Mouse (Mus musculus) layer of hippocampus, adult 8-10 months (tissue): ENCODE results near the gene Madd. TPM values are rescaled to one million over a fixed set of nuclear protein-coding genes. Genes with fewer than 3 reads are reported as not detected.

Experiments used
- DNase-seq, 2 experiments: peaks; one replicate each; pipeline ENCODE4 v3.0.0; 2022; ENCODE audit warnings: low spot score in 2 of 2
- total RNA-seq, 4 experiments: library from RNA; stranded (reverse); gene quantifications; 2 replicates each; pipeline ENCODE4 v1.2.4; 2022

Madd gene
- total RNA-seq, 4 experiments from 2014 or later = 202 to 259 (median 228) TPM

DNA sequence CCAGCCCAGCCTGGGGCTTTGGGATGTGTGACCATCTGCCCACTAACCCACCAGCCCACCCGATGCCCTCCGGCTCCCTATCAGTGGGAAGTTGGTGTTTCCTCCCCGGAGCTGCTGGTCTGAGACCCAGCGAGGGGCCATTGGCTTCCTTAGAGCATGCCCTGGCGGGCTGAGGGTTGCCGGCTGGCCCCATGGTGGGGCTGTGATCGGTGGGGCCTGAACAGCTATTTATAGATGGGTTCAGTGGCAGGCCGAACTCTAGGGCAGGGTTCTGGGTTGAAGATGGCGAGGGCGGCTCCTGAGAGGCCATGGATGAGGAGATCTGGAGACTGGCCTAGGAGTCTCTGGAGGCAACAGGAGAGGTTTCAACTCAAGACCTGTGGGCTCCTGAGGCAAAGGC, 86.6 kb downstream of the Madd start:
- no peak for DNase-seq

DNA sequence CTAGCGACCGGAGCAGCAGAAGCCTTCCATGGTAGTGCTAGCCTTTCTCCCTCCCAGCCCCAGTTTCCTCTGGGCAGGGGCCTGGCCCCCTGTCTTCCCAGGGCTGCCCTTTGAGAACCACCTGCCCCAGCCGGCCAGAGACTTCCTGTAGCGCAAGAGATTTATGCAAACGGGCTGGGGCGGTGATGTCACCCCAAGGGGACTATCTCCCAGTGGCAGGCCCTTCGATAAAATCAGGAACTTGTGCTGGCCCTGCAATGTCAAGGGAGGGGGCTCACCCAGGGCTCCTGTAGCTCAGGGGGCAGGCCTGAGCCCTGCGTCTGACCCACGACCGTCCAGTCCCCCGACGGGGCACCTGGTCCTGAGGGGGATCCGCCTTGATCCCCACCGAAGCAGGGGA, 87.1 kb downstream of the Madd start:
- DNase-seq = no peak

DNA sequence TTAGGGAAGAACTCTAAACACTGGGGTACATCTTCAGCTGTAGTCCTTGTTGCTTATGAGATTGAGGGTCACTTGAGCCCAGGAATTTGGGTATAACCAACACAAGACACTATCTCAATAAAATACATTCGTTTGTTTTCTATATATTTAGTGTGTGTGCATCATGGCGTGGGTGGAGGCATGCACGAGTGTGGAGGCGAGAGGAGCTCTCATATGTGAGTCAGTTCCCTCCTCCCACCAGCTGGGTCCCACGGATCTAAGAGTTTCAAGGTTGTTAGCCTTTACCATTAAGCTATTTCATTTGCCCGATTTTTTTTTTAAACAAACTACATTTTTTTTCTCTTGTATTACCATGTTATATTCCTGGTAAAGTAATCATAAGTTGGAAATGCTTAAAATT, 92.8 kb downstream of the Madd start:
- no peak for DNase-seq

DNA sequence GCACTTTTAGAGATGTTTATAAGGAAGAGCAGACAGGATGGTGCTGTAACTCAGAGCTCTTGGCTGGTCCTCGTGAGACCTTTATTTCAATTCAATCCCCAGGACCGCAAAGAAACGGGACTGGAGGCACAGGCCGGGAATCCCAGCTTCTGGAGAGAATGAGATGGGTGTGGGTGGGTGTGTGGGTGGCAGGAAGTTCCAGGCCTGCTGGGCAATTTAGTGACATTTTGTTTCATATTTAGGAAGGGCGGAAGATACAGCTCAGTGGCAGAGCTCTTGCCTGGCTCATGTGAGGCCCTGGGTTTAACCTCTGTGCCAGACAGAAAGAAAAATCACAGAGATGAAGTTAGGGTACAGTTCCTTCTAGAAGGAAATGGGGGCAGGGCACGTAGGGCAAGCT, 93.4 kb downstream of the Madd start:
- DNase-seq = no peak

DNA sequence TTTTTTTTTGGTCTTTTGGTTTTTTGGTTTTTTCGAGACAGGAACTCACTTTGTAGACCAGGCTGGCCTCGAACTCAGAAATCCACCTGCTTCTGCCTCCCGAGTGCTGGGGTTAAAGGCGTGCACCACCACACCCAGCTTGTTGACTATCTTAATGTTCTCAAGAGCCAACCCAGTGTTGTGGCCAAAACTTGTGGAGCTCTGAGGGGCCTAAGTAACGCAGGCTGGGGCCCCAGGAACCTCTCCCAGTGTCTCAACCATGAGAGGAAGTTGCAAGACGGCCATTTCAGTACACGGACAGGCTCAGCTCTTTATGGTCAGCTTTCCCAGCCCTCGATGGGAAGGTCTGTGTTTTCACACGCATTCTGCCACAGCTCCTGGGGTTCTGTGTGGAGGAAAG, 94.7 kb downstream of the Madd start:
- no peak for DNase-seq

DNA sequence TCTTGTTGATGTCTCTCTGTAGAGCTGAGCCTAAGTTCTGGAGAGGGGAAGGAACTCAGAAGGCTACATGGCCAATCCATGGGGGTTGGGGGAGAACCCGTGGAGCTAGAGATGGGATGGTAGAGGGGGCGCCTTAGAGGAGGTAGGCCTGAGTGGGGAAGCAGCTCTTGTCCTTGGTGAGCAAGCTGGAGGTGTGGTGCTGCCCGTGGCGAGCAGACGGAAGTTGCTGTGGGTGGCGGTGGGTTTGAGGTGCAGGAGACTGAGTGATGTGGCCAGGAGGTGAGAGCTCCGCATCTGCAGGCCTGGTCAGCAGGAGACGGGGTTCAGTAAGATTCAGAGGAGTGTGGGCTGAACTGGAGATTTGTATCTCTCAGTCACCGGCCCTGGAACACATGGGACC, 96.2 kb downstream of the Madd start:
- DNase-seq = no peak

Other genes with a start within 250 kb of the Madd start
- 100 to 1,000 TPM; 119 to 137 (median 132) TPM for gene Celf1, start 243.5 kb downstream of the Madd start, total RNA-seq
- gene Rapsn, start 148.2 kb downstream of the Madd start, total RNA-seq = under 1 TPM in 2 of 4 experiments, not detected in 2; 0.36 to 0.47 TPM
- 100 to 1,000 TPM; 180 to 209 (median 206) TPM for gene Psmc3, start 129.8 kb downstream of the Madd start, total RNA-seq
- gene Slc39a13, start 113.4 kb downstream of the Madd start, total RNA-seq = 10 to 100 TPM; 28.7 to 40.0 (median 33.1) TPM
- gene Spi1, start 101.4 kb downstream of the Madd start, total RNA-seq = 10 to 100 TPM in 2 of 4 experiments, 1 to 10 TPM in 2; 3.8 to 17.2 (median 9.7) TPM
- gene Mybpc3, start 65.7 kb downstream of the Madd start, total RNA-seq = under 1 TPM; 0.09 to 0.22 (median 0.16) TPM
- gene Nr1h3, start 19.0 kb upstream of the Madd start, total RNA-seq = 1 to 10 TPM; 3.7 to 5.8 (median 4.3) TPM
- 10 to 100 TPM; 54.9 to 64.9 (median 59.8) TPM for gene Acp2, start 19.0 kb upstream of the Madd start, total RNA-seq
- 10 to 100 TPM; 11.2 to 12.4 (median 11.9) TPM for gene Ddb2, start 53.1 kb upstream of the Madd start, total RNA-seq
- 10 to 100 TPM; 27.1 to 34.4 (median 31.0) TPM for gene Pacsin3, start 72.1 kb upstream of the Madd start, total RNA-seq
- 10 to 100 TPM; 75.9 to 81.9 (median 79.1) TPM for gene Arfgap2, start 81.1 kb upstream of the Madd start, total RNA-seq